Comparison of ENCODE assay signal across 21 mouse cellular contexts in the genomic region with DNA sequence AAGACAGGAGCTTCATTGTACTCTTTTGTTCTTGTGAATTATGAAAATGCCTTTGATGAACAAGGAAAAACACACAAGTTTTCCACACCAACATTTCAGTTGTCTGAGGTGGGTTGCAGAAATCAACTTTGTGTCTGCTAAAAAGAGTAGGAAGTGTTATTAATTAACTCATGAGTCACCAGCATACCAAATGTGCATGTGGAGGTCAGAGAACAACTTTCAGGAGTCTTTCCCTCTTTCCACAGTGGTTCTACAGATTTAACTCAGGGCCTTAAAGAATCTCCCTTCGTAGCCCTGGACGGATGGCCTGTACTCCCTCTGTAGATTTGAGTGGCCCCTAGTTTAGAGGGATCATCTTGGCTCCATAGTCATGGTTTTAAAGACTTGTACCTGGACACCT. TPM values are rescaled to one million over a fixed set of nuclear protein-coding genes. Genes with fewer than 3 reads are reported as not detected.
DNase-seq lines count a peak whose midpoint lies in the region; ATAC-seq and TF ChIP-seq lines count a peak whose summit lies in the region.
"Had no signal": no experiment of that assay in that cellular context is flagged by ENCODE, and none has a peak within 500 bp of the region (broad histone marks: within the 10 kb centered on the region; RNA-seq: fewer than 3 reads in every experiment).

No protein-coding gene starts in this region.

- H3K9me3 ChIP-seq in intestine, embryonic 15.5 days: no peaks in the 10 kb centered on the region
- no peaks in the 10 kb centered on the region for H3K9me3 ChIP-seq in intestine, postnatal 0 days (ENCODE audit: control insufficient read depth)
- H3K9me3 ChIP-seq in intestine, embryonic 16.5 days (ENCODE audit: control insufficient read depth, low read length): no peaks in the 10 kb centered on the region
- H3K9me3 ChIP-seq in kidney, postnatal 0 days (replicated peaks; ENCODE audit: low read length): no peaks in the 10 kb centered on the region
- no peaks in the 10 kb centered on the region for H3K9me3 ChIP-seq in neural tube, embryonic 15.5 days (replicated peaks)
- H3K9me3 ChIP-seq: embryonic facial prominence, embryonic 13.5 days; heart, embryonic 13.5 days had no signal

- H3K4me3 ChIP-seq in intestine, embryonic 15.5 days (replicated peaks): no peak overlapping the region
- H3K4me3 ChIP-seq in intestine, postnatal 0 days (ENCODE audit: low read depth, low read length): no peak overlapping the region
- H3K4me3 ChIP-seq in intestine, embryonic 16.5 days (ENCODE audit: low read length): no peak overlapping the region
- no peak overlapping the region for H3K4me3 ChIP-seq in kidney, postnatal 0 days (replicated peaks; ENCODE audit: low read depth, low read length)
- no peak overlapping the region for H3K4me3 ChIP-seq in neural tube, embryonic 15.5 days (replicated peaks)
- H3K4me3 ChIP-seq: embryonic facial prominence, embryonic 13.5 days; heart, embryonic 13.5 days had no signal

- peak; percentile 12 to 44 for DNase-seq in kidney, adult 8-10 months
- no peak for DNase-seq in kidney, postnatal 4 days
- DNase-seq in kidney, postnatal 0 days (ENCODE audit: low spot score): no peak
- DNase-seq in layer of hippocampus, adult 18-20 months (ENCODE audit: low spot score in 2 of 2): no peak
- DNase-seq: adrenal gland, adult 2 months; adrenal gland, postnatal 25 days; cerebellum, adult 18-20 months; cerebellum, adult 9-11 months; cerebellum, postnatal 36 days; gastrocnemius, postnatal 36 days; heart, adult 11 months; heart, postnatal 36 days had no signal

- H3K27me3 ChIP-seq in intestine, embryonic 15.5 days (replicated peaks): no peaks in the 10 kb centered on the region
- H3K27me3 ChIP-seq in intestine, postnatal 0 days (replicated peaks; ENCODE audit: control insufficient read depth, insufficient read depth, low read length): no peaks in the 10 kb centered on the region
- H3K27me3 ChIP-seq in intestine, embryonic 16.5 days (replicated peaks; ENCODE audit: control insufficient read depth, insufficient read depth, low read length): no peaks in the 10 kb centered on the region
- H3K27me3 ChIP-seq in kidney, postnatal 0 days (ENCODE audit: insufficient read depth, low read length): no peaks in the 10 kb centered on the region
- H3K27me3 ChIP-seq in neural tube, embryonic 15.5 days (replicated peaks): no peaks in the 10 kb centered on the region

- H3K27ac ChIP-seq in intestine, embryonic 15.5 days: 0 out of 2 replicates have a peak overlapping the region, but pooled peaks have one; percentile 3
- H3K27ac ChIP-seq in intestine, postnatal 0 days (ENCODE audit: low read depth, low read length): no peak overlapping the region
- H3K27ac ChIP-seq in intestine, embryonic 16.5 days (ENCODE audit: low read length): no peak overlapping the region
- peak overlapping the region; percentile 65 for H3K27ac ChIP-seq in kidney, postnatal 0 days
- no peak overlapping the region for H3K27ac ChIP-seq in neural tube, embryonic 15.5 days (replicated peaks)
- H3K27ac ChIP-seq: embryonic facial prominence, embryonic 13.5 days; heart, embryonic 13.5 days had no signal

- TF ChIP-seq CTCF in intestine, postnatal 0 days (IDR thresholded peaks at IDR 0.05; ENCODE audit: low read depth): no peak
- no peak for TF ChIP-seq CTCF in kidney, postnatal 0 days (IDR thresholded peaks at IDR 0.05; ENCODE audit: low read depth)

- peak; percentile 63 for ATAC-seq in intestine, embryonic 15.5 days
- no peak for ATAC-seq in intestine, postnatal 0 days
- ATAC-seq in intestine, embryonic 16.5 days: peak; percentile 43
- no peak for ATAC-seq in kidney, postnatal 0 days (replicated peaks; ENCODE audit: low FRiP score, low read depth)
- ATAC-seq in neural tube, embryonic 15.5 days (ENCODE audit: low FRiP score): no peak
- ATAC-seq: activated CD4-positive, CD25-positive, alpha-beta regulatory T cell, adult 4 months; forebrain, embryonic 14.5 days had no signal

- no peaks in the 10 kb centered on the region for H3K36me3 ChIP-seq in intestine, embryonic 15.5 days
- no peaks in the 10 kb centered on the region for H3K36me3 ChIP-seq in intestine, postnatal 0 days (ENCODE audit: control insufficient read depth, insufficient read depth)
- H3K36me3 ChIP-seq in intestine, embryonic 16.5 days (ENCODE audit: control insufficient read depth, insufficient read depth, low read length): no peaks in the 10 kb centered on the region
- no peaks in the 10 kb centered on the region for H3K36me3 ChIP-seq in kidney, postnatal 0 days (ENCODE audit: insufficient read depth, low read length)
- no peaks in the 10 kb centered on the region for H3K36me3 ChIP-seq in neural tube, embryonic 15.5 days
- H3K36me3 ChIP-seq: embryonic facial prominence, embryonic 13.5 days; heart, embryonic 13.5 days had no signal

- no peak overlapping the region for H3K4me2 ChIP-seq in intestine, embryonic 15.5 days (replicated peaks)
- H3K4me2 ChIP-seq in intestine, postnatal 0 days (replicated peaks; ENCODE audit: low read depth): no peak overlapping the region
- H3K4me2 ChIP-seq in intestine, embryonic 16.5 days (ENCODE audit: low read depth, low read length): no peak overlapping the region
- no peak overlapping the region for H3K4me2 ChIP-seq in kidney, postnatal 0 days (ENCODE audit: low read length)
- H3K4me2 ChIP-seq in neural tube, embryonic 15.5 days: no peak overlapping the region
- H3K4me2 ChIP-seq: embryonic facial prominence, embryonic 13.5 days; heart, embryonic 13.5 days had no signal

- 0 out of 2 replicates have a peak, but pooled peaks cover 3% of the 10 kb centered on the region for H3K4me1 ChIP-seq in intestine, embryonic 15.5 days (replicated peaks)
- no peaks in the 10 kb centered on the region for H3K4me1 ChIP-seq in intestine, postnatal 0 days (replicated peaks; ENCODE audit: control insufficient read depth, insufficient read depth, low read length)
- peaks cover 9% of the 10 kb centered on the region; the same call in 1 of the 2 replicates for H3K4me1 ChIP-seq in intestine, embryonic 16.5 days (ENCODE audit: control insufficient read depth, insufficient read depth, low read length)
- no peaks in the 10 kb centered on the region for H3K4me1 ChIP-seq in kidney, postnatal 0 days (replicated peaks; ENCODE audit: insufficient read depth, low read length)
- peaks cover 16% of the 10 kb centered on the region for H3K4me1 ChIP-seq in neural tube, embryonic 15.5 days

- no peak overlapping the region for H3K9ac ChIP-seq in intestine, embryonic 15.5 days
- no peak overlapping the region for H3K9ac ChIP-seq in intestine, postnatal 0 days (ENCODE audit: low read depth, low read length)
- H3K9ac ChIP-seq in intestine, embryonic 16.5 days (ENCODE audit: low read depth, low read length): no peak overlapping the region
- no peak overlapping the region for H3K9ac ChIP-seq in kidney, postnatal 0 days (ENCODE audit: low read depth, low read length)
- H3K9ac ChIP-seq in neural tube, embryonic 15.5 days (replicated peaks): no peak overlapping the region
- H3K9ac ChIP-seq: embryonic facial prominence, embryonic 13.5 days; heart, embryonic 13.5 days had no signal

- WGBS in intestine, embryonic 15.5 days: 65% methylated on average over 2 of the region's 2 CpGs
- WGBS in intestine, postnatal 0 days: 58% methylated on average over 2 of the region's 2 CpGs
- 78% methylated on average over 2 of the region's 2 CpGs for WGBS in intestine, embryonic 16.5 days
- 69% methylated on average over 2 of the region's 2 CpGs for WGBS in kidney, postnatal 0 days
- 81% methylated on average over 2 of the region's 2 CpGs for WGBS in neural tube, embryonic 15.5 days

RNA-seq across cellular contexts. Expression of gene Plch1, which starts 4.9 kb away (rescaled TPM):
- 6.8 and 6.9 TPM in 2 replicates for polyA plus RNA-seq in intestine, embryonic 15.5 days (2015; fragmentation: Nextera tagmentation; extraction: Ambion mirVana)
- 2.2 and 2.6 TPM in 2 replicates for polyA plus RNA-seq in intestine, postnatal 0 days (2015; fragmentation: Nextera tagmentation; extraction: Ambion mirVana)
- 4.8 and 5.4 TPM in 2 replicates for polyA plus RNA-seq in intestine, embryonic 16.5 days (2015; fragmentation: Nextera tagmentation; extraction: Ambion mirVana)
- 5.3 and 6.2 TPM in 2 replicates for polyA plus RNA-seq in kidney, postnatal 0 days (2015; fragmentation: Nextera tagmentation; extraction: Ambion mirVana)
- 1 to 10 TPM; 4.6 to 4.7 TPM for total RNA-seq in layer of hippocampus, adult 18-20 months (2021)
- polyA plus RNA-seq in neural tube, embryonic 15.5 days (2015; fragmentation: Nextera tagmentation; extraction: Ambion mirVana): 5.8 and 6.8 TPM in 2 replicates
- total RNA-seq: adrenal gland, adult 2 months; adrenal gland, postnatal 25 days; gastrocnemius, postnatal 36 days had no signal
- polyA plus RNA-seq: activated CD4-positive, CD25-positive, alpha-beta regulatory T cell, adult 4 months; adrenal gland, adult 2 months; C2C12 had no signal

RNA-seq across cellular contexts. Expression of gene E130311K13Rik, which starts 25.1 kb away (rescaled TPM):
- 5.0 and 6.1 TPM in 2 replicates for polyA plus RNA-seq in intestine, embryonic 15.5 days (2015; fragmentation: Nextera tagmentation; extraction: Ambion mirVana)
- 3.4 and 3.7 TPM in 2 replicates for polyA plus RNA-seq in intestine, postnatal 0 days (2015; fragmentation: Nextera tagmentation; extraction: Ambion mirVana)
- 4.6 and 4.7 TPM in 2 replicates for polyA plus RNA-seq in intestine, embryonic 16.5 days (2015; fragmentation: Nextera tagmentation; extraction: Ambion mirVana)
- polyA plus RNA-seq in kidney, postnatal 0 days (2015; fragmentation: Nextera tagmentation; extraction: Ambion mirVana): 4.4 and 6.4 TPM in 2 replicates
- total RNA-seq in layer of hippocampus, adult 18-20 months (2021): 10 to 100 TPM; 11.8 to 12.2 TPM
- polyA plus RNA-seq in neural tube, embryonic 15.5 days (2015; fragmentation: Nextera tagmentation; extraction: Ambion mirVana): 7.7 and 8.0 TPM in 2 replicates

Comparison
In these comparisons a context has a peak if more than half of its experiments do, and no peak if none do; other contexts are left out.
1. ATAC-seq: peak in intestine, embryonic 15.5 days (single experiment) and intestine, embryonic 16.5 days (single experiment); none in intestine, postnatal 0 days (single experiment), kidney, postnatal 0 days (single experiment) and neural tube, embryonic 15.5 days (single experiment).
2. H3K27ac ChIP-seq: peak in intestine, embryonic 15.5 days (single experiment) and kidney, postnatal 0 days (single experiment); none in intestine, postnatal 0 days (single experiment), intestine, embryonic 16.5 days (single experiment) and neural tube, embryonic 15.5 days (single experiment).
3. DNase-seq: peak in kidney, adult 8-10 months (2 of 2); none in kidney, postnatal 4 days (0 of 2), kidney, postnatal 0 days (single experiment) and layer of hippocampus, adult 18-20 months (0 of 2).